Mouse (Mus musculus) urinary bladder, adult 18-20 months (tissue): Measurements from ENCODE around the gene Cmtm7.
"Not testable (repeated sequence)": the region's sequence is repeated elsewhere in the genome, so short reads cannot be mapped to it uniquely, and the experiment has no call there.

Source experiments
- DNase-seq, 2 experiments: peaks; one replicate each; pipeline ENCODE4 v3.0.0; 2022; ENCODE audit warnings: low spot score in 2 of 2, mixed read lengths in 2 of 2

Cmtm7 gene

DNA sequence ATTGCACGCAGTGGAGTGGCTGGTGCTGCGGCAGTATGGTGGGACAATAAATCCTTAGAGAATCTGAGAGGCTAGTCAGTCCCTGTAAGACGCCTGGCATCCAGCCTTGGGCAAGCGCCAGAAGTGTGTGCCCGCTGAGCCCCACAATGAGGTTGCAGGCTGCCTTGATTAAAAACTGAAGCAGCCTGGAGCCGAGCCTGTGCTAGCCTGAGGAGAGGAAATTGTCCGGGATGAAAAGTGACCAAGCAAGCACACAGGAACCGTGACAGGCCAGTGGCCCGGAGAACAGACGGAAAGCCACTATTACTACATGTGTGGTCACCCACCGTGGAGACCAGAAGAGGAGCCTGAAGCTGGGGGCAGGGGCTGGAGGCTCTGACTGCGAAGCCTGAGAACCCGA lies 14.6 kb downstream of the Cmtm7 start:
- no peak for DNase-seq

- no peak for DNase-seq
Observed at GRCm38 (mm10) chr9:114763341-114763740, 18.3 kb downstream of the Cmtm7 start.

- no peak for DNase-seq
Observed at GRCm38 (mm10) chr9:114761848-114762247, 19.8 kb downstream of the Cmtm7 start.

- no peak for DNase-seq
Observed at GRCm38 (mm10) chr9:114760353-114760752, 21.3 kb downstream of the Cmtm7 start.

DNA sequence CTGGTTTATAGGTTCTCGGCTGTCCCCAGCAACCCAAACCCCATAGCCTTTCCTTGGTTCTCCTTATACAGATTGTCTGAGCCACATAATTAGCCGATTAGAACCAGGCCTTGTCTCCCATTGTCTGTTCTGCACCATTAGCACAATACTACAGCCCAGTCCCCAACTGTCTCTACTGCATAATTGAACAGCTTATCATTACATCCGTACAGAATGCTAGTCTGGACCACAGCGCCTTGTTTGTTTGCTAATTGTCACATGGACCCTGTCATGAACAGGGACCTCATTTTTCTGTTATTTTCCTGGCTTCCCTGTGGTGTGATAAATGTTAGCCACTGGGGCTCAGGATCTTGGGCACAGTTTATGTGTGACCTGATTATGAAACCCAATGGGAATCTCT lies 21.8 kb downstream of the Cmtm7 start:
- no peak for DNase-seq

DNA sequence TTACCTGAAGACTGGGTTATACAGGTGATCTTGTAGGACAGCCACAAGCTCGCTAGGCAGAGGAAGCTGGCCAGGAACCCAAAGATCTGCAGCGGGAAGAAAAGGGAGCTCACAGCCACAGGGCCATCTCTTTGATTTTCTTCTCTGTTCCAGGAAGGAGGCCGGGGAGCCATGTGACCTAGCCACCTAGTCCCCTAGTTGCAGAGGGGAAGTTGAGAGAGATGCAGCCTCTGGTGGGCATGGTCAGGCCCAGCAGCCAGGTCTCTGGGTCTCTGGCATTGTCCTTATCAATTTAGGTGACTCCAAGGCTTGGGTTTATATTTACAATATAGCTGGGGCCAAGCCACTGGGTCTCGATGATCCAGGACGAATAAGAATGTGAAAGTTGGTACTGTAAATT lies 22.9 kb downstream of the Cmtm7 start:
- DNase-seq = no peak

GRCm38 (mm10) chr9:114758272-114758671 lies 23.4 kb downstream of the Cmtm7 start:
- DNase-seq = no peak

DNA sequence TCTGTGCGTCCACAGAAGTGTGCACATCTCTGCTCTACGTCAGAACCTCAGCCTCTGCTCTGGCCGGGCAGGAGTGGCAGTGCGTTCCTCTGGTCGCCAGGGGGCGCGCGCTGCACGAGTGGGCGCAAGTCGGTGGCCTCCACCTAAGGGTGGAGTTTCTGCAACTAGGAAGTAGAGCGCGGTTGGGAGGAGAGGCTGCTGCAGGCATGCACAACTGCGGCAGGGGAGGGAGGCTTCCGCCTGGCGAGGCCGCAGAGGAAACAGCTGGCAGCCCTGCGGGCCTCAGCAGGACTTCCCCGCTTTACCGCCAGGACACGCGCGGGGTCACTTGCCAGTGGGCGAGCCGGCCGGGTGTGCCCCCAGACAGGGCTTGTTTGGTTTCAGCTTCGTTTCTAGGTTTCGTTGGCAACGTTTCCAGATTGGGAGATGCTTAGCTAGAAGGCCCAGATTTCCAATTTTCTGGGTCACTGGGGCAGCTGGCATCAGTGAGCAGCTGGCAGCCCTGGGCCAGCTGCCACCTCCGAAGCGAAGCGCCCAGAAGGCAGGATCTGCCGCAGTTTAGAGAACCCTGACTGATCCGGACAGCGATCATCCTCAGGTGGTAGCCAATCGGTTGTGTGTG lies 28.7 kb downstream of the Cmtm7 start:
- DNase-seq = peak; percentile 90 to 93

DNA sequence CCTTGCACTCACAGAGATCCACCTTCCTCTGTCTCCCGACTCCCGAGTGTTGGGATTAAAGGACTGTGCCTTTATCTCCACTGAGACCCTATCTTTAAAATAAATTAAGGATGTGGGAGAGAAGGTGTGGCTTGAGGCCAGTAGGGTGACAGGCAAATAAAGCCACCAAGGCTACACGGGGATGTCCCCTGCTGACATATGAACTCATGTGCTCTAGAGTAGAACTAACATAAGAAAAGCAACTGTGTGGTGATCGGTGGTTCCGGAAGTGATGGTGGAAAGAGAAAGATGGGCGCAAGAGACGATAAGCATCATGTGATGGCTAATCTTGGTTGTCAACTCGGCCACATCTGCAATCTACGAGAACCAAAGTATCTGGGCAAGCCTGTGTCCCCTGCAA lies 29.3 kb downstream of the Cmtm7 start:
- DNase-seq = no peak

DNA sequence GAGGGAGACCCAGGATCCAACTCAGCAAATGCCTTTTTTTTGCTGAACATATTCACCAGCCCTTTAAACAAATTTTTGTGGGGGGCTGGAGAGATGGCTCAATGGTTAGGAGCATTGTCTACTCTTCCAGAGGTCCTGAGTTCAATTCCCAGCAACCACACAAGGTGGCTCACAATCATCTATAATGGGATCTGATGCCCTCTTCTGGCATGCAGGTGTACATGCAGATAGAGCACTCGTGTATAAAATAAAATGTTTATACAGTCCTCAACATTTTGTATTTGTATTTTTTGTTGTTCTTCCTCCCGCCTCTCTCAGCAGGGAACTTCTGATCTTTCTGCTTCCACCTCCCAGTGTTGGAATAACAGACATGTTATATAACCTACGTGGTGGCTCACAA lies 30.1 kb downstream of the Cmtm7 start:
- no peak for DNase-seq

DNA sequence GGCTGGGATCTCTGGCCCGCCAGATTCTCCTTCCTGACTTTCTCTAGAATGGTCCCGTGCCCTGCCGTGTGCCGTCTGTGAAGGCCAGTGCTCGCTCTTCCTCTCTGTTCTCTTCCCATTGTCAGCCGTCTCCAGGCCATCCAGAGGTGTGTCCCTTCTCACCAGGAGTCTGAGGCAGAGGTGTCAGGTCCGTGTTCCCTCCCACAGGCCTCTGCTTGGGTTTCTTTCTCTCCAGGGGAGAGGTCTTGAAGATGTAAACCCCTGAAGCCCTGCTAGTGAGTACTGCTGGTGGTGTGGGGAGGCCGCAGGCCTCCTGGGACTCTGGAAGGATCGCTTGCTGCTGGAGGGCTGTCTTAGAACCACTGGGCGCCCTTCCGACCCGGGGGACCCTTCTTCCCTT lies 34.2 kb downstream of the Cmtm7 start:
- no peak for DNase-seq

- DNase-seq = no peak
Observed at GRCm38 (mm10) chr9:114747012-114747411, 34.6 kb downstream of the Cmtm7 start.

DNA sequence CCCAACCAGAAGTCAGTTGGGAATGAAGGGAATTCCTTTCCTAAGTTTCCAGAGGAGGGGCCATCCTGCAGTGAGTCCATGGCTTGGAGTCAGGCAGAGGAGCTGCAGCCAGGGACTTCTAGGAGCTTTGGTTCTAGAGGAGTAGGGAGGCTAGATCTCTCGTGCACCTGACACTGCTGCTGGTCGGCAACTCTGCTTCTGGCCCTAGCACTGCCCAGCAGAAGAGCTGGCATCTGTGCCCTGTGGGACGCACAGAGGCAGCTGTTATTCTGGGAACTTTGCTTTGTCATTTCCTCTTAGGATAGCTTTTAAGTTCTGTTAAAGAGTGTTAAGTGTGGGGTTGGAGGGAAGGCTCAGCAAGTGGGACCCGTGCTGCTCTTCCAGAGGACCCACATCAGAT lies 36.0 kb downstream of the Cmtm7 start:
- DNase-seq = no peak

GRCm38 (mm10) chr9:114745163-114745562 lies 36.5 kb downstream of the Cmtm7 start:
- no peak for DNase-seq

DNA sequence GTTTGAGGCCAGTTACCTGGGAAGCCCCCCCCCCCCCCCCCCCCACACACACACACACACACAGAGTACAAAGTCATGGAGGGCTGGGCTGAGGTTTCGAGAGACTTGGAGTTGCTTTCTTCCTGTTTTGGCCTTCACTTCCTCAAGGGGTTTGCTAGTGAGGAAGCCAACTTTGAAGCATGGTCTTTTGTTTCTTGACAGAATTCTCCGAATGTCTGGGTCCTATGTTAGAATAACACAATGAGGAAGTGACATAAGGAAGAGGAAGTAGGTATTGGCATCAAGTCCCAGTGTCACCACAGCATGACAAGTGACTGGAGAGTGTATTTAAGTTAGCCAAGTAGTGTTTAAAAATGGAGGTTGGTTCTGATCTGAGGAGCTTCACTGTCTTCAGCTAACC lies 38.9 kb downstream of the Cmtm7 start:
- DNase-seq = no peak

- no peak for DNase-seq
Observed at GRCm38 (mm10) chr9:114740336-114740735, 41.3 kb downstream of the Cmtm7 start.

DNA sequence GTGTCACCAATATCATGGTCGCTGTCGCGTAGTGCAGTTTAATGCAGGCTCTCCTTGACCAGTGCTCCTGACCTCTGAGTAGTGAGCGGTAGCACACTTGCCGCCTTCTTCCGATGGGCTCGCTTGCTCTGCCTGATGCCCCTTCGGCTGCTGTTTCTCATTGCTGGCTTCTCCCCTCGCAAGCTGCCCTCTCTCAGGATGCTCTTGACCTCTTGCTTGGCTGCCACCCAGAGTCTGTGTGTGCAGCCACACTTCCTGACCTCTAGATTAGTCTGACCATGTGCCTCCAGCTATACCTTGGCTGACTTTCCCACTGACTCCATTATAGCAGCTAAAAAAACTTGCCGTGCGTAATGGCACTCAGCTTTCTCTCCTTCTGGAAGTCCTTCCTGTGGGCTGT lies 45.2 kb downstream of the Cmtm7 start:
- no peak for DNase-seq

- no peak for DNase-seq
Observed at GRCm38 (mm10) chr9:114733238-114733637, 48.4 kb downstream of the Cmtm7 start.

- no peak for DNase-seq
Observed at GRCm38 (mm10) chr9:114731871-114732682, 49.6 kb downstream of the Cmtm7 start.

- DNase-seq = peak; percentile 97 to 98
Observed at GRCm38 (mm10) chr9:114731011-114731755, 50.5 kb downstream of the Cmtm7 start, which contains the start of gene Cmtm6. TSS of gene Cmtm6 (plus strand) at chr9:114731116.

- DNase-seq = no peak
Observed at GRCm38 (mm10) chr9:114729911-114730805, 51.5 kb downstream of the Cmtm7 start.

DNA sequence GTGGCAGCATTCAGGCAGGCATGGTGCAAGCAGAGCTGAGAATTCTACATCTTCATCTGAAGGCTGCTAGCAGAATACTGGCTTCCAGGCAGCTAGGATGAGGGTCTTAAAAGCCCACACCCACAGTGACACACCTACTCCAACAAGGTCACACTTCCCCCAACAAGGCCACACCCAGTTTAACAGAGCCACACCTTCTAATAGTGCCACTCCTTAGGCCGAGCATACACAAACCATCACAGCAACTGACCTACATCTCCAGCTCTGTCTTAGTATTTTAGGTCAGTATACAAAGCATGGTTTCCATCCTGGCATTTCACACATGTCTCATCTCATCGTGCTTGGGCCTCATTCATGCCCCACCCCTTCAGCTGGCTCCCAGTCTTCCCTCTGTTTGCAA lies 53.2 kb downstream of the Cmtm7 start:
- not testable (repeated sequence) for DNase-seq
